Mouse (Mus musculus) stomach, postnatal 0 days (tissue): ENCODE data around the gene Las1l.

ENCODE experiments used
- CTCF ChIP-seq: IDR thresholded peaks from 2 replicates; pipeline ENCODE4 v1.5.1; 2016; ENCODE audit warnings: antibody characterized with exemption, low read depth, mild to moderate bottlenecking, moderate library complexity
- EP300 ChIP-seq: optimal IDR thresholded peaks from 2 replicates; pipeline ENCODE3; 2016; ENCODE audit warnings: antibody characterized with exemption

- TF ChIP-seq EP300 (no peak), CTCF (no peak)
Observed at GRCm38 (mm10) chrX:95965036-95965435, 8.3 kb upstream of the Las1l start.
